Mouse (Mus musculus): ENCODE measurements around the gene Hspg2. TPM values are rescaled to one million over a fixed set of nuclear protein-coding genes. Genes with fewer than 3 reads are reported as not detected.

Gene Hspg2
- polyA plus RNA-seq, 1 experiment from 2014 or later: 21.0 TPM

GRCm38 (mm10) chr4:137498882-137499583, 30.5 kb downstream of the Hspg2 start:
- H3K9me3 ChIP-seq (ENCODE audit: control insufficient read depth, low read length): no peaks in the 10 kb centered on the region
- H3K36me3 ChIP-seq (ENCODE audit: control insufficient read depth, insufficient read depth, low read length): no peaks in the 10 kb centered on the region
- no peak for ATAC-seq (replicated peaks; ENCODE audit: low FRiP score)
- no peak overlapping the region for H3K27ac ChIP-seq (ENCODE audit: low read depth, low read length)
- H3K4me2 ChIP-seq (ENCODE audit: low read depth, low read length, severe bottlenecking): no peak overlapping the region
- DNase-seq (ENCODE audit: low spot score): no peak
- WGBS: 90% methylated on average over 9 of the region's 9 CpGs
- H3K27me3 ChIP-seq (ENCODE audit: control insufficient read depth, insufficient read depth, low read length): no peaks in the 10 kb centered on the region
- no peak overlapping the region for H3K9ac ChIP-seq (ENCODE audit: low read length)
- no peak overlapping the region for H3K4me3 ChIP-seq (ENCODE audit: low read depth, low read length)
- H3K4me1 ChIP-seq (replicated peaks; ENCODE audit: control insufficient read depth, insufficient read depth, low read length): peaks cover 8% of the 10 kb centered on the region; the same call in 1 of the 2 replicates

GRCm38 (mm10) chr4:137500149-137500548, 31.6 kb downstream of the Hspg2 start:
- H3K36me3 ChIP-seq (ENCODE audit: control insufficient read depth, insufficient read depth, low read length): no peaks in the 10 kb centered on the region
- H3K4me1 ChIP-seq (replicated peaks; ENCODE audit: control insufficient read depth, insufficient read depth, low read length): peaks cover 2% of the 10 kb centered on the region; the same call in 1 of the 2 replicates
- no peaks in the 10 kb centered on the region for H3K27me3 ChIP-seq (ENCODE audit: control insufficient read depth, insufficient read depth, low read length)
- H3K9ac ChIP-seq (ENCODE audit: low read length): no peak overlapping the region
- H3K4me2 ChIP-seq (ENCODE audit: low read depth, low read length, severe bottlenecking): no peak overlapping the region
- ATAC-seq (replicated peaks; ENCODE audit: low FRiP score): no peak
- no peak overlapping the region for H3K27ac ChIP-seq (ENCODE audit: low read depth, low read length)
- DNase-seq (ENCODE audit: low spot score): no peak
- WGBS: 88% methylated on average over 12 of the region's 12 CpGs
- no peaks in the 10 kb centered on the region for H3K9me3 ChIP-seq (ENCODE audit: control insufficient read depth, low read length)
- no peak overlapping the region for H3K4me3 ChIP-seq (ENCODE audit: low read depth, low read length)

- Histone ChIP-seq H3K4me2 (ENCODE audit: low read depth, low read length, severe bottlenecking) (no peak overlapping the region), H3K36me3 (ENCODE audit: control insufficient read depth, insufficient read depth, low read length) (no peaks in the 10 kb centered on the region), H3K27ac (ENCODE audit: low read depth, low read length) (no peak overlapping the region), H3K9ac (ENCODE audit: low read length) (no peak overlapping the region), H3K27me3 (ENCODE audit: control insufficient read depth, insufficient read depth, low read length) (no peaks in the 10 kb centered on the region), H3K4me1 (replicated peaks; ENCODE audit: control insufficient read depth, insufficient read depth, low read length) (no peaks in the 10 kb centered on the region), H3K9me3 (ENCODE audit: control insufficient read depth, low read length) (no peaks in the 10 kb centered on the region), H3K4me3 (ENCODE audit: low read depth, low read length) (no peak overlapping the region)
- 94% methylated on average over 5 of the region's 5 CpGs for WGBS
- ATAC-seq (replicated peaks; ENCODE audit: low FRiP score): no peak
- no peak for DNase-seq (ENCODE audit: low spot score)
These were observed 32.4 kb downstream of the Hspg2 start for GRCm38 (mm10) chr4:137500953-137501352.

GRCm38 (mm10) chr4:137502183-137502582, 33.6 kb downstream of the Hspg2 start:
- DNase-seq (ENCODE audit: low spot score): no peak
- no peak overlapping the region for H3K4me2 ChIP-seq (ENCODE audit: low read depth, low read length, severe bottlenecking)
- no peaks in the 10 kb centered on the region for H3K4me1 ChIP-seq (replicated peaks; ENCODE audit: control insufficient read depth, insufficient read depth, low read length)
- H3K36me3 ChIP-seq (ENCODE audit: control insufficient read depth, insufficient read depth, low read length): no peaks in the 10 kb centered on the region
- WGBS: 91% methylated on average over 10 of the region's 10 CpGs
- H3K27ac ChIP-seq (ENCODE audit: low read depth, low read length): no peak overlapping the region
- no peaks in the 10 kb centered on the region for H3K27me3 ChIP-seq (ENCODE audit: control insufficient read depth, insufficient read depth, low read length)
- ATAC-seq (replicated peaks; ENCODE audit: low FRiP score): no peak
- no peaks in the 10 kb centered on the region for H3K9me3 ChIP-seq (ENCODE audit: control insufficient read depth, low read length)
- H3K9ac ChIP-seq (ENCODE audit: low read length): no peak overlapping the region
- no peak overlapping the region for H3K4me3 ChIP-seq (ENCODE audit: low read depth, low read length)

GRCm38 (mm10) chr4:137502801-137503200, 34.2 kb downstream of the Hspg2 start:
- Histone ChIP-seq H3K27me3 (ENCODE audit: control insufficient read depth, insufficient read depth, low read length) (no peaks in the 10 kb centered on the region), H3K36me3 (ENCODE audit: control insufficient read depth, insufficient read depth, low read length) (no peaks in the 10 kb centered on the region), H3K4me2 (ENCODE audit: low read depth, low read length, severe bottlenecking) (no peak overlapping the region), H3K27ac (ENCODE audit: low read depth, low read length) (no peak overlapping the region), H3K9ac (ENCODE audit: low read length) (no peak overlapping the region), H3K9me3 (ENCODE audit: control insufficient read depth, low read length) (no peaks in the 10 kb centered on the region), H3K4me1 (replicated peaks; ENCODE audit: control insufficient read depth, insufficient read depth, low read length) (no peaks in the 10 kb centered on the region), H3K4me3 (ENCODE audit: low read depth, low read length) (no peak overlapping the region)
- WGBS: 88% methylated on average over 7 of the region's 7 CpGs
- DNase-seq (ENCODE audit: low spot score) (no peak), ATAC-seq (replicated peaks; ENCODE audit: low FRiP score) (no peak)

GRCm38 (mm10) chr4:137503509-137503971, 35.0 kb downstream of the Hspg2 start:
- DNase-seq (ENCODE audit: low spot score) (no peak), ATAC-seq (replicated peaks; ENCODE audit: low FRiP score) (no peak)
- WGBS: 85% methylated on average over 6 of the region's 6 CpGs
- Histone ChIP-seq H3K4me1 (replicated peaks; ENCODE audit: control insufficient read depth, insufficient read depth, low read length) (no peaks in the 10 kb centered on the region), H3K27ac (ENCODE audit: low read depth, low read length) (no peak overlapping the region), H3K4me2 (ENCODE audit: low read depth, low read length, severe bottlenecking) (no peak overlapping the region), H3K36me3 (ENCODE audit: control insufficient read depth, insufficient read depth, low read length) (no peaks in the 10 kb centered on the region), H3K9me3 (ENCODE audit: control insufficient read depth, low read length) (no peaks in the 10 kb centered on the region), H3K4me3 (ENCODE audit: low read depth, low read length) (no peak overlapping the region), H3K27me3 (ENCODE audit: control insufficient read depth, insufficient read depth, low read length) (no peaks in the 10 kb centered on the region), H3K9ac (ENCODE audit: low read length) (no peak overlapping the region)

- Histone ChIP-seq H3K36me3 (ENCODE audit: control insufficient read depth, insufficient read depth, low read length) (no peaks in the 10 kb centered on the region), H3K9ac (ENCODE audit: low read length) (no peak overlapping the region), H3K4me1 (replicated peaks; ENCODE audit: control insufficient read depth, insufficient read depth, low read length) (no peaks in the 10 kb centered on the region), H3K4me3 (ENCODE audit: low read depth, low read length) (no peak overlapping the region), H3K9me3 (ENCODE audit: control insufficient read depth, low read length) (no peaks in the 10 kb centered on the region), H3K27me3 (ENCODE audit: control insufficient read depth, insufficient read depth, low read length) (no peaks in the 10 kb centered on the region), H3K4me2 (ENCODE audit: low read depth, low read length, severe bottlenecking) (no peak overlapping the region), H3K27ac (ENCODE audit: low read depth, low read length) (no peak overlapping the region)
- ATAC-seq (replicated peaks; ENCODE audit: low FRiP score) (no peak), DNase-seq (ENCODE audit: low spot score) (no peak)
- 94% methylated on average over 10 of the region's 10 CpGs for WGBS
These were observed 38.1 kb downstream of the Hspg2 start for GRCm38 (mm10) chr4:137506629-137507028.

GRCm38 (mm10) chr4:137509528-137509927, 41.0 kb downstream of the Hspg2 start:
- Histone ChIP-seq H3K4me1 (replicated peaks; ENCODE audit: control insufficient read depth, insufficient read depth, low read length) (no peaks in the 10 kb centered on the region), H3K9me3 (ENCODE audit: control insufficient read depth, low read length) (no peaks in the 10 kb centered on the region), H3K4me2 (ENCODE audit: low read depth, low read length, severe bottlenecking) (no peak overlapping the region), H3K27ac (ENCODE audit: low read depth, low read length) (no peak overlapping the region), H3K36me3 (ENCODE audit: control insufficient read depth, insufficient read depth, low read length) (no peaks in the 10 kb centered on the region), H3K9ac (ENCODE audit: low read length) (no peak overlapping the region), H3K27me3 (ENCODE audit: control insufficient read depth, insufficient read depth, low read length) (no peaks in the 10 kb centered on the region), H3K4me3 (ENCODE audit: low read depth, low read length) (no peak overlapping the region)
- ATAC-seq (replicated peaks; ENCODE audit: low FRiP score) (no peak), DNase-seq (ENCODE audit: low spot score) (no peak)
- WGBS: 90% methylated on average over 9 of the region's 9 CpGs

Measured in forebrain, embryonic 11.5 days (tissue).